Mouse (Mus musculus) kidney, postnatal 10 days (tissue): ENCODE results near the gene Pifo.
"Not testable (repeated sequence)": the region's sequence is repeated elsewhere in the genome, so short reads cannot be mapped to it uniquely, and the experiment has no call there.

Experiments
- DNase-seq: peaks from one replicate; pipeline ENCODE4 v3.0.0; 2021; ENCODE audit warnings: mixed read lengths

Pifo gene

GRCm38 (mm10) chr3:106014546-106014945 lies at the start of gene Pifo:
TSS of gene Pifo (minus strand) at chr3:106014646.
- DNase-seq: no peak

- no peak for DNase-seq
Measured at GRCm38 (mm10) chr3:106057966-106058365, 43.5 kb upstream of the Pifo start.

DNA sequence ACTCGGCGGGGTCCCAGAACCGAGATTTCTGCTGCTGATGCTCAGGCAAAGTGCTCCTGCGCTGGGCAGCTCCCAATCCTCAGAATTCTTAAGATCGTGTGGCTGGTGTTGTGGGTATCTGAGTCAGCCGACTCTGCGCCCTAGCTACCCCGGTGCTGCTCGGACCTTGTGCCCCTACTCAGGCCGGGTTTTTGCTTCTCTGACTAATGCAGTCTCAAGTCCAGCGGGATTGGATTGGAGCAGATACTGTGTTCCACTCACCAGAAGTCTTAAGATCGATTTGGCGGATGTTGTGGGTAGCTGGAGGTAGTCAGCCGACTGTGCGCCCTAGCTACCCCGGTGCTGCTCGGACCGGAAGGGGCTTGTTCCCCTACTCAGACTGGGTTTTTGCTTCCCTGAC lies 37.5 kb upstream of the Pifo start:
- DNase-seq: no peak

DNA sequence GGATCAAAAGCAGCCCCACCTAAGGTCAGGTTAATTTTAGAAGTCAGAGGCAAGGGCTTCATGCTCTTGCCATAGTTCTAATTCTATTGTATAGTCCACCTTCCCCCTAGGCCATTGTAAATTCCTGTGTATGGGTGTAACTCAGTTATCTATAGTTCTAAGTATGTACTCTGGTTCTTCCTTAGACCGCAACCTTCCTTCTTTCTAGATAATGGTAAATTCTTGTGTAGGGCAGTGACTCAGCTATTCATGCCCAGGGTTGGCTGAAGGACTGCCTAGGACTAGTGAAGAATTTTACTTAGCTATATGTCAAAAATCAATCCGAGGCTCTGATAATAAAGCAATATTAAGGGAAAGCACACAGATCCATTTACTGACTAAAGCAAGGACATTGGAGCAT lies 25.9 kb upstream of the Pifo start:
- no peak for DNase-seq

DNA sequence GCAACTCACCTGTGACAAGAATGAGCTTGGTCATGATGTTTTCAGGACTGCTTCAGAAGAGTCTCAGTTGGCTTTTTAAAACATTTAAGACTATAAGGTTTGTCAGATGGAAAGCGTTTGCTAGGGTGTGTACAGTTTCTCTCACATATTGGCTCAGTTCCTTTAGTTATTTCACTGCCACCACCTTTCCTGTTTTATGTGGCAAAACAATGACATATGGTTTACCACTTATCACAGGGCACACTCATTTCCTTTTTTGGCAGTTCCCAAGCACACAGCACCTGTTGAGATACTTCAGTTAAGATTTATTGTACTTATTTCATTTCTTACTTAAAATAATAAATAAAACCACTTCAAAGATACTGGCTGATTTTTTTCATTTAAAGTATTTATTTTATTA lies 18.3 kb upstream of the Pifo start, which contains the start of gene Chil5:
Chil5 (minus strand) TSS at position 34 of the 400 bp plus-strand sequence.
- no peak for DNase-seq

DNA sequence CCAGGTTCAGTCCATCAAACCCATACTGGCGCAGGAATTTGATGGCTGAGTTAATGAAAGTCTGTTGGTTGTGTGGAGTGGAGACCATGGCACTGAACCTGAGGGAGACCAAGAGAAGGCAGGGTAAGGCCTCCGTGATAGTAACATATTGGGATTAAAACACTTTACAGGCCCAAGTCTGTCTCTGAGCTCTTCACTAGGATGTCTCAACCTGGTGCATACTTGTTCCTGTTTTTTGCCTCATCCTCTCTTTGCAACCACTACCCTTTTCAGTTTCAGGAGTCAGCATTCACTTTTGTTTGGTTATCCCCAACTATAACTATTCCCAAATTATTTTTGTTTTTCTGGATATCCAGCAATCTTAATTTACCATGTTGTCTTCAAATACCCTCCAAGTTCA lies 9.7 kb upstream of the Pifo start:
- DNase-seq: no peak

DNA sequence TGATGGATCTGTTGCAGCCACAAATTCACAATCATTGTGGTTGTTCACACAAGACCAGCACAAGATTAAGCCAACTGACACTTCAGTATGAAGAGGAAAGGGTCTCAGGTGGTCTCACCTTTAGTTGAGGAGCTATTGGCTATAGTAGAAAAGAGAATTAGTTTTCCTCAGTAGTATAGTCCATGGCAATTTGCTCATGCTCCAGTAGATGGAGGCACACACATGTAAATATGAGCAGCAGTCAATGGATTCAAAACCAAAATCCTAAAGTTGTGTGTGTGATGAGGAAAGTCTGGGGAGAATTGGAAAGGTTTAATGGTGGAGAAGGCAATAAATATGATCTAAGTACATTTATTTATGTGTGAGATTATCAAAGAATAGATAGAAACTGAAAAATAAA lies 7.4 kb upstream of the Pifo start:
- peak; percentile 6 for DNase-seq

DNA sequence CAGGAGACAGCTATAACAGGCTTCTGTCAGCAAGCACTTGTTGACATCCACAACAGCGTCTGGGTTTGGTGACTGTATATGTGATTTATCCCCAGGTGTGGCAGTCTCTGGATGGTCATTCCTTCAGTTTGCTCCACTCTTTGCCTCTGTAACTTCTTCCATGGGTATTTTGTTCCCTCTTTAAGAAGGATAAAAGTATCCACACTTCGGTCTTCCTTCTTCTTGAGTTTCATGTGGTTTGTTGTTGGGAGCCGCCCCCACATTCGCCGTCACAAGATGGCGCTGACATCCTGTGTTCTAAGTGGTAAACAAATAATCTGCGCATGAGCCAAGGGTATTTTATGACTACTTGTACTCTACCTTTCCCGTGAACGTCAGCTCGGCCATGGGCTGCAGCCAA lies 11.1 kb downstream of the Pifo start:
- DNase-seq: not testable (repeated sequence)

- peak; percentile 39 for DNase-seq
Measured at GRCm38 (mm10) chr3:106001416-106002370, 12.8 kb downstream of the Pifo start.

GRCm38 (mm10) chr3:106000707-106001375 lies 13.6 kb downstream of the Pifo start:
- DNase-seq: no peak

GRCm38 (mm10) chr3:105994730-105995129 lies 19.7 kb downstream of the Pifo start:
- DNase-seq: no peak

- DNase-seq: peak; percentile 63
Measured at GRCm38 (mm10) chr3:105991653-105992283, 22.7 kb downstream of the Pifo start.

DNA sequence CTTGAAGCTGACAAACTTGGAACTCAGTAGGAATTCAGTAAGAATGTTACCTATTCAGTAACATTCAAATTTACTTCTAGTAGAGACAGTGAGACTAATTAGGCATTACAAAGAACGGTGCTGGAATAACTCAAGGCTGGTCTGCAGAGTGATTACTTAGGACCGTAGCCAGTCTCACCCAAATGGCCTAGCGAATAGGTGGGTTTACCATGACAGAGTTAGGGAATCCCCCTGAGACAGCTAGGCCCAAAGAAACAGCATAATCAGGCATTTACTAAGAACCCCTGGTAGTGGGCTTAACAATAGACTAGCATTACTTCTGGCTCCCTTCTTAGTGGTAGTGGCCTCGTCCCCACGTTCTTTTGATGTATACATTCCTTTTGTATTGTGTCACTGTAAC lies 24.8 kb downstream of the Pifo start:
- not testable (repeated sequence) for DNase-seq

DNA sequence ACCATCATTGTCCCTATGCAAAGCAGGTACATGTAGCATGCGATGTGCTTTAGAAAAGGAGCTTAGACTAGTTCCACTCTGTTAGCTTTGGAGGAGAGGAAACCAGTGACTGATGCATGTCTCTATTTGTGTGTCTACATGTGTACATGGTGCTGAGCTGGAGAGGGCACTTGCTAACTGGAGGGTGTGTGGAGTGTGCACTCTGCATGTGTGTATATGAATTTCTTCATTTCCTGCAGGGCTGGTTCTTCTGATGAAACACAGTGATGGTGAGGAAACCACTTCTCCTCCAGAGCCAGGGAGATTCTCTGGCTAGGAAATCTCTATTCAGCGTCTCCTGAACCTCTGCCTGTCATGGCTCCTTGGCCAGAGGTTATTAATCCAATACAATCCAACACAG lies 40.3 kb downstream of the Pifo start:
- no peak for DNase-seq

GRCm38 (mm10) chr3:105973411-105973810 lies 41.0 kb downstream of the Pifo start, which contains the start of gene Ovgp1:
TSS of gene Ovgp1 (plus strand) at chr3:105973711.
- no peak for DNase-seq

DNA sequence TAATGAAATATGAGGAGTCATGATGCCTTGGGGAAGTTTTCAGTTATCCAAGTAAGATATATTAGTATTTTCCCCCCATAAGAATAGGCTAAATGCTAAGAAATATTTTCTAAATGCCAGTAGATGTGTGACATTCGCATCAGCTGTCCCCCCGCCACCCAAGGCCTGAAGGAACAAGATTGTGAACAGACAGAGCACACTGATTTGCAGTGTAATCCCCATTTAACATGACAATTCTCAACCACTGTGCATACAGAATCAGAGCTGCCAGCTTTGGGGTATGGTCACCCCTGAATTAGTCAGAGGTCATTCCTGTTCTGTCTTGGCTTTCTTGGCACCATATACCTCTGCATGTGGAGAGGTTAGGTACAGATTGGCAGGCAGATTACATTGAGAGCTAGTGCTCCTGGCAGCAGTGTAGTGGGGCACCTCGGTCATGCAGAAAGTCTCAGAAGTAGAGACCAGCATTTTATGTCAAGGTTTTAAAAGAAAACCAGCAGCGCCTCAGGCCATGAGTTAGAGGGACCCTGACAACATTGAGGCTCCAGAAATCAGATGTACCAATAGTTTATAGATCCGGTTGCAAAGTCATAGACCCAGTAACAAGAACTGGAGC lies 42.5 kb downstream of the Pifo start:
- DNase-seq: no peak

DNA sequence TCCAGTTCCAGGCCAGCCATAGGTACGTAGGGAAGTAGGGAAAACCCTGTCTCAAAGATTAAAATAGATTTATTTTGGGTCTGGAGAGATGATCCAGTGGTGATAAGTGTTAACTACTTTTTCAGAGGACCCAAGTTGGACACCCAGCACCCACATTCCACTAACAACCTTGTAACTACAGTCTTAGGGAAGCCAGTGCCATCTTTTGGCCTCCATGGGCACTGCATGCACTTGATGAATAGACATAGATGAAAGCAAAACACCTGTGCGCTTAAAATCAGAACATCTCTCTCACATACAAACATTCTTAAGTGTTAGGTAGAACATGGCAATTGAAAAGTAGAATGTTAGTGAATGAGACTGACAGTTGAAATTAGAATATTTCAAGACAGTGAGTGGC lies 53.7 kb downstream of the Pifo start:
- DNase-seq: no peak

- DNase-seq: no peak
Measured at GRCm38 (mm10) chr3:105959999-105960398, 54.4 kb downstream of the Pifo start, which contains the start of gene Atp5f1. TSS of gene Atp5f1 (minus strand) at chr3:105960099.

- no peak for DNase-seq
Measured at GRCm38 (mm10) chr3:105959585-105959984, 54.9 kb downstream of the Pifo start.

- peak; percentile 98 for DNase-seq
Measured at GRCm38 (mm10) chr3:105958974-105959580, 55.4 kb downstream of the Pifo start, which contains the start of gene Wdr77. TSS of gene Wdr77 (plus strand) at chr3:105959369.

- no peak for DNase-seq
Measured at GRCm38 (mm10) chr3:105958204-105958603, 56.2 kb downstream of the Pifo start.

DNA sequence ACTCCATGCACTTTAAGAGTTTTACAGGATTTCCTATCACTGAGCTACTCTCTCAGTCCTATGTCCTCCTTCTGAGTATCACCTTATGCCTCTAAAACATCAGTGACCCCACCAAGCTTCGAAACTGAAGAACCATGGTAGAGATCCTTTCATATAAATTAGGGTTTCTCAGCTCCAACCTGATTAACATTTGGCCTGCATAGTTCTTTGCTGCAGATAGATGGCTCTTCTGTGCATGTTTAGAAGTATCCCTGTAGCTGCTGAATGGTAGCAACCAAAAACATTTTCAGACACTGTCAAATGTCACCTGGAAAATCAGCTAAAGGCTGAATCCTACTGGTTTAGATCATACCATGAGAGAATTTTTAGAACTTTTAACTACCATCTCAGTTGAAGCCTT lies 57.2 kb downstream of the Pifo start:
- DNase-seq: no peak
